In the genomic region with DNA sequence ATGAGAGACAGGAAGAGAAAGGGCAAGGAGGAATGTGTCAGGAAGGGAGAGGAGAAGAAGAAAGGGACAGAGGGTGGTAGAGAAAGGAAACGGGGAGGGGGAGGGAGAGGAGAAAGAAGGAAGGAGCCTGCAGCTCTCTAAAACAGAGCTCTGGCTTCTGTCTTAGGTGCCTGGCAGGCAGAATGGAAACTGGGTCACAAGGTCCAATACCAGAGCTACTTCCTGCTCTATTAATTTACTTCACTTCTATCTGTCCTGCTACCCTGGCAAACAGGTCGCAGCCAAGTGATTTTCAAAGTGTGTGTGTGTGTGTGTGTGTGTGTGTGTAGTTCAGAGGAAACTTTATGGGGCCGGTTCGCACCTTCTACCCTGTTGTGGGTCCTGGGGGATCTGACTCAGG, we compare ENCODE assay signal across 13 mouse cellular contexts.
A peak's percentile ranks its signal among the peaks of the same experiment; 100 is the strongest.
DNase-seq lines count a peak whose midpoint lies in the region; ATAC-seq lines count a peak whose summit lies in the region.
"Had no signal": no experiment of that assay in that cellular context is flagged by ENCODE, and none has a peak within 500 bp of the region (broad histone marks: within the 10 kb centered on the region; RNA-seq: fewer than 3 reads in every experiment).

No protein-coding gene starts in this region.

- no peak for ATAC-seq in kidney, embryonic 16.5 days (ENCODE audit: low FRiP score, low TSS enrichment)
- peak; percentile 45 for ATAC-seq in heart, embryonic 16.5 days (replicated peaks; ENCODE audit: extremely low read depth, insufficient read depth, low FRiP score)
- ATAC-seq: forebrain, postnatal 0 days had no signal

- H3K36me3 ChIP-seq in kidney, embryonic 16.5 days (ENCODE audit: insufficient read depth, low read length) = no peaks in the 10 kb centered on the region; the same call in 1 of the 2 replicates
- peaks cover 3% of the 10 kb centered on the region; the same call in 1 of the 2 replicates for H3K36me3 ChIP-seq in heart, embryonic 16.5 days (ENCODE audit: control insufficient read depth, insufficient read depth)
- no peaks in the 10 kb centered on the region for H3K36me3 ChIP-seq in splenic B cell, adult 2 months (ENCODE audit: control insufficient read depth, insufficient read depth, low read length, poor library complexity, severe bottlenecking)
- H3K36me3 ChIP-seq: hindbrain, embryonic 15.5 days had no signal

- H3K4me3 ChIP-seq in kidney, embryonic 16.5 days (ENCODE audit: low read length) = no peak overlapping the region
- H3K4me3 ChIP-seq in heart, embryonic 16.5 days (ENCODE audit: low read length) = no peak overlapping the region
- H3K4me3 ChIP-seq: embryonic facial prominence, embryonic 13.5 days; hindbrain, embryonic 15.5 days; limb, embryonic 13.5 days had no signal

- H3K27me3 ChIP-seq in kidney, embryonic 16.5 days (ENCODE audit: insufficient read depth, low read length) = no peaks in the 10 kb centered on the region
- no peaks in the 10 kb centered on the region for H3K27me3 ChIP-seq in heart, embryonic 16.5 days (ENCODE audit: control insufficient read depth, insufficient read depth, low read length)
- H3K27me3 ChIP-seq in splenic B cell, adult 2 months (ENCODE audit: control insufficient read depth, insufficient read depth, low read length, poor library complexity, severe bottlenecking) = no peaks in the 10 kb centered on the region
- H3K27me3 ChIP-seq: embryonic facial prominence, embryonic 13.5 days; hindbrain, embryonic 15.5 days; limb, embryonic 13.5 days had no signal

- H3K9ac ChIP-seq in kidney, embryonic 16.5 days (replicated peaks; ENCODE audit: low read length) = no peak overlapping the region
- no peak overlapping the region for H3K9ac ChIP-seq in heart, embryonic 16.5 days (ENCODE audit: low read length)
- H3K9ac ChIP-seq: embryonic facial prominence, embryonic 13.5 days; forebrain, postnatal 0 days; hindbrain, embryonic 15.5 days; limb, embryonic 13.5 days had no signal

- H3K9me3 ChIP-seq in kidney, embryonic 16.5 days (ENCODE audit: low read length) = no peaks in the 10 kb centered on the region
- no peaks in the 10 kb centered on the region for H3K9me3 ChIP-seq in heart, embryonic 16.5 days (replicated peaks; ENCODE audit: control insufficient read depth, low read length)
- H3K9me3 ChIP-seq: embryonic facial prominence, embryonic 13.5 days; hindbrain, embryonic 15.5 days; limb, embryonic 13.5 days had no signal

- no peak overlapping the region for H3K4me2 ChIP-seq in kidney, embryonic 16.5 days (replicated peaks; ENCODE audit: low read depth, low read length)
- H3K4me2 ChIP-seq in heart, embryonic 16.5 days (ENCODE audit: low read depth, low read length) = no peak overlapping the region
- H3K4me2 ChIP-seq: embryonic facial prominence, embryonic 13.5 days; hindbrain, embryonic 15.5 days; limb, embryonic 13.5 days had no signal

- 53% methylated on average over 4 of the region's 4 CpGs for whole genome bisulfite sequencing in kidney, embryonic 16.5 days
- WGBS in heart, embryonic 16.5 days = 46% methylated on average over 4 of the region's 4 CpGs

- no peak overlapping the region for H3K27ac ChIP-seq in kidney, embryonic 16.5 days (ENCODE audit: low read length)
- H3K27ac ChIP-seq in heart, embryonic 16.5 days (ENCODE audit: low read length) = no peak overlapping the region
- H3K27ac ChIP-seq: embryonic facial prominence, embryonic 13.5 days; hindbrain, embryonic 15.5 days had no signal

- H3K4me1 ChIP-seq in kidney, embryonic 16.5 days (ENCODE audit: insufficient read depth, low read length) = peaks cover 16% of the 10 kb centered on the region
- peaks cover 21% of the 10 kb centered on the region for H3K4me1 ChIP-seq in heart, embryonic 16.5 days (ENCODE audit: control insufficient read depth, insufficient read depth, low read length)

- peak; percentile 36 for DNase-seq in kidney, postnatal 14 days
- peak; percentile 12 for DNase-seq in adipocyte (ENCODE audit: low spot score)
- peak; percentile 63 for DNase-seq in splenic B cell, adult 2 months (ENCODE audit: low read depth, low spot score)
- DNase-seq in retina, postnatal 1 day = no peak
- DNase-seq in adrenal gland, adult 18-20 months (ENCODE audit: low spot score in 2 of 2) = no peak
- DNase-seq: adrenal gland, postnatal 10 days; cerebellum, adult 11 months; forebrain, postnatal 0 days had no signal

Comparison
In these comparisons a context has a peak if more than half of its experiments do, and no peak if none do; other contexts are left out.
1. DNase-seq: peak in kidney, postnatal 14 days (single experiment), adipocyte (single experiment) and splenic B cell, adult 2 months (single experiment); none in retina, postnatal 1 day (single experiment) and adrenal gland, adult 18-20 months (0 of 2).